Mouse (Mus musculus): ENCODE data around the gene Olfr307. TPM values are rescaled to one million over a fixed set of nuclear protein-coding genes. Genes with fewer than 3 reads are reported as not detected.
"Not testable (repeated sequence)": the region's sequence is repeated elsewhere in the genome, so short reads cannot be mapped to it uniquely, and the experiment has no call there.

Gene Olfr307
- not detected for total RNA-seq (2021)
- long read RNA-seq, experiment 1 = 0 reads
- long read RNA-seq, experiment 2 = 0 reads

DNA sequence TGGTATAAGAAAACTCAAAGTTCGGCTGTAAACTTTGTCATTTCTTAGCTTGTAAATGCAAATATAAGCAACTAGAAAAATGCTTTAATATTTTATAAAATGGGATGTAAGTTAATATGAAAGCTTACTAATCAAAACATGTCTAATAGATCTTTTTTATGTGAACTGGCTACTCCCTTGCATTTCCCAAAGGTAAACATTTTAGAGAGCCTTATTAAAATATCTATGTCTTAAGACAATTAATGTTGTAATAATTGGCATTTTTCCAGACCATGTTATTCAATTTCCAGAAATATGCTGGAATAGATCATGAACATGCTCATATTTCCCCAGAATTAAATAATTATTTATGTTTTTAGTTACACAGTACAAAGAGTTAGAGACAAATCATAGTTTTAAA lies at the start of gene Olfr307:
TSS of gene Olfr307 (minus strand) at position 101 of the 400 bp plus-strand sequence.
- Histone ChIP-seq H3K4me3 (no peak within 1 kb of the TSS), H3K27ac (no peak within 1 kb of the TSS)
- DNase-seq (ENCODE audit: low spot score in 2 of 2) = no peak
- no peak for TF ChIP-seq CTCF (conservative IDR thresholded peaks at IDR 0.05)

- no peak for DNase-seq (ENCODE audit: low spot score in 2 of 2)
- no peak within 1 kb of the TSS for H3K4me3 ChIP-seq
- TF ChIP-seq CTCF (conservative IDR thresholded peaks at IDR 0.05) = no peak
- no peak within 1 kb of the TSS for H3K27ac ChIP-seq
These were observed 49.2 kb upstream of the Olfr307 start, which contains the start of gene Olfr304 for GRCm38 (mm10) chr7:86386558-86386957. Olfr304 (minus strand) TSS chr7:86386658.

DNA sequence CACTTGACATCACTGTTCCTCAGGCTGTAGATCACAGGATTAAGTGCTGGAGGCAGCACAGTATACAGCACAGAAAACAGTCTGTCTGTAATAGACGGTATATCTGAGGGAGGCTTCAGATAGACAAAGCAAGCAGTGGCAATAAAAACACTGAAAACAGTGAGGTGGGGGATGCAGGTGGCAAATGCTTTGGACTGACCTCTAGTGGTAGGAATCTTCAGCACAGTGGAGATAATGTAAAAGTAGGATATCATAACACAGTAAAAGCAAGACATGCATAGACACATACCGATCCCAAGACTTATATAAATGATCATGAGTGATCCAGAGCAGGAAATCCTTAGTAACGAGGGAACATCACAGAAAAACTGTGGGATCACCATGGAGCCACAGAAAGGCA lies 48.4 kb upstream of the Olfr307 start:
- TF ChIP-seq CTCF (conservative IDR thresholded peaks at IDR 0.05) = peak; percentile 63
- no peak for DNase-seq (ENCODE audit: low spot score in 2 of 2)
- Histone ChIP-seq H3K27ac (no peak overlapping the region), H3K4me3 (no peak overlapping the region)

- no peak for DNase-seq (ENCODE audit: low spot score in 2 of 2)
- Histone ChIP-seq H3K27ac (peak within 1 kb of the TSS; percentile 23; the same call in 1 of the 2 replicates), H3K4me3 (no peak within 1 kb of the TSS)
- no peak for TF ChIP-seq CTCF (conservative IDR thresholded peaks at IDR 0.05)
These were observed 29.4 kb upstream of the Olfr307 start, which contains the start of gene Olfr305 for GRCm38 (mm10) chr7:86366828-86367227. Olfr305 (minus strand) TSS chr7:86366928.

DNA sequence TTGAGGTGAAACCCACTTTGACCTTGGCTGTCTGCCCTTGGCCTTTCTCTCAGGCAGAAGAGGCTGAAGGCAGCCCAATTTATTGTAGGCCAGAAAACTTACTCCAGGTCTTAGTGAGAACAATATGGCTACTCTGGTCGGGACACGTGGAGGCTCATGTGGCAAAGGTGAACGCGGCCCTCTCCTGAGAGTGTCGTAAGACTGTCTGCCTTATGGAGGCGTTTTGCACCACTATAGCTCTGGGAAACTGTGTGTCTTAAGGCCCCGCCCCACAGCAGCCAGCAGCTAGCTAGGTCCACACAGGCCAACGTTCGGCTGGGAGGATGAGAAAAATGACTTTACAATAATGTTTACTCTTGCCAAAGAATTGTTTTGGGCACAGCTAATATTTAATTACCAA lies 8.9 kb upstream of the Olfr307 start:
- H3K27ac ChIP-seq; DNase-seq (ENCODE audit: low spot score in 2 of 2); H3K4me3 ChIP-seq: not testable (repeated sequence)

GRCm38 (mm10) chr7:86344253-86344652 lies 6.9 kb upstream of the Olfr307 start:
- Histone ChIP-seq H3K4me3 (no peak overlapping the region), H3K27ac (no peak overlapping the region)
- no peak for DNase-seq (ENCODE audit: low spot score in 2 of 2)
- no peak for TF ChIP-seq CTCF (conservative IDR thresholded peaks at IDR 0.05)

DNA sequence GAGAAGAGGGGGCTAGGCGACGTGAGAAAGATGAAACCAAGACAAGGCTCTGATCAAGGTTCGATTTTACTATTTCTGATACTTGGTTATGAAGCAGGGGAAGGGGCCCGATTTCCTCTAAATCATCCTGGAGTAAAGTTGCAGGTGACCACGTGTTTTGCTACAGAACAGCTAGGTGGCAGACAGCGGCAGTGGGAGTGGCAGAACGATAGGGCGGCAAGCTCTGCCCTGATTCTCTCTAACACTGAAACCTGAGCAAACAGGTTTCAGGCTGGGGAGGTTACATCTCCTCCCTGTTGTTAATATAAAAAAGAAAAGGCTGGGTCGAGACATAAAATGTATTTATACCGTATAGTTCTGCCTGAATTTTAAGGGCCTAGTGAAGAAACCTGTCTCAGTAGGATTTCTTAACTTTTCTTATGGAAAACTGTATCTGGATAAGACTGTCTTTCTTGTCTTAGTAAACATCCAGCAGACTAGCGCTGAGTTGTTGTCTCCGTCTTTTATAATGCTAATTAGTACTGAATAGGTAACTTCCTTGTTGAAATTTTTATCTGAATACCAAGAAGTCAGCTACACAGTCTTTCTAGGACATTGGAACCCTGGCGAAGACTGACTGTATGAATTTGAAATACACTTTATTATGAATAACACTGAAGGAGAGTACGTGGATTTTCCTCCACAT lies 5.6 kb upstream of the Olfr307 start:
- H3K4me3 ChIP-seq = no peak overlapping the region

DNA sequence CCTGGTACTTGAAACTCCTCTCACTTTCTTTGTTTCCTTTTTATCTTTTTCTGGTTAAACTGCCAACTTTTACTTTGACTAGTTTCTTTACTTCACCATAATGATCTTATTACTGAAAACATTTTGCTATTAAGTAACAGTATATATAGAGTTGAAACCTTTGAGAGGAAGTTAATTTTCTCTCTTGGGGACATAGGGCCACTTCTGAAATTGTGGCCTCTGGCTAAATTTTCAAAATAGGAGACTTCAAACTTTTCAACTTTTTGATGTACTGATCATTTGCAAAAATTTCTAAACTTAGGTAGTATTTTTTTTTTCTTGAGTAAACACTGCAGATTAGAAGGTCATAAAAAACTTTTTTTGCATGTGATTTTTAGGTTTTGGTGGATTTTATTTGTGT lies 11.9 kb downstream of the Olfr307 start, which contains the start of gene Olfr308:
TSS of gene Olfr308 (minus strand) at position 101 of the 400 bp plus-strand sequence.
- no peak for TF ChIP-seq CTCF (conservative IDR thresholded peaks at IDR 0.05)
- Histone ChIP-seq H3K4me3 (no peak within 1 kb of the TSS), H3K27ac (no peak within 1 kb of the TSS)
- DNase-seq (ENCODE audit: low spot score in 2 of 2) = no peak

More for the DNA sequence above, 5.6 kb upstream of the Olfr307 start:
- DNase-seq (ENCODE audit: low spot score in 2 of 2) = no peak
- TF ChIP-seq CTCF (conservative IDR thresholded peaks at IDR 0.05) = no peak
- no peak overlapping the region for H3K27ac ChIP-seq

DNA sequence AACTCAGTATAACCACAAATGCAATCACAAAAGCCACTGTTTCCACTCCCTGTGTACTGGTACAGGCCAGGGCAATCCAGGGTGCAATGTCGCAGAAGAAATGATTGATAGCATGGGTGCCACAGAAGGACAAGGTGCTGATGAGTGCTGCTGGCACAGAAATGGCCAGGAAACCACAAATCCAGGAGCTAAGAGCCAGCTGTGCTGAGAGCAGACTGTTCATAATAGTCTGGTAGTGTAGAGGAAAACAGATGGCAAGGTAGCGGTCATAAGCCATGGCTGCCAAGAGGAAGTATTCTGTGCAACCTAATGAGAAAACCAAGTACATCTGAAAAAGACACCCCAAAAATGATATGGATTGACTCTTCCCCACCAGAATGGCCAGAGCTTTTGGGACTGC lies 16.1 kb downstream of the Olfr307 start:
- Histone ChIP-seq H3K4me3 (no peak overlapping the region), H3K27ac (no peak overlapping the region)
- no peak for DNase-seq (ENCODE audit: low spot score in 2 of 2)
- no peak for TF ChIP-seq CTCF (conservative IDR thresholded peaks at IDR 0.05)

- DNase-seq (ENCODE audit: low spot score in 2 of 2) = no peak
- no peak for TF ChIP-seq CTCF (conservative IDR thresholded peaks at IDR 0.05)
- Histone ChIP-seq H3K4me3 (no peak within 1 kb of the TSS), H3K27ac (no peak within 1 kb of the TSS)
These were observed 23.8 kb downstream of the Olfr307 start, which contains the start of gene Olfr309 for GRCm38 (mm10) chr7:86313608-86314007. Olfr309 (minus strand) TSS chr7:86313708.

Small RNA genes within 50 kb of the gene (microRNA-seq; reads per million reads assigned to microRNA genes)
- 0 reads per million in 2 experiments for gene Gm23192

Other genes starting within 250 kb of the Olfr307 start
- gene Vmn2r75, start 165.8 kb downstream of the Olfr307 start, total RNA-seq (2021) = not detected
- not detected for gene Vmn2r76, start 91.3 kb downstream of the Olfr307 start, total RNA-seq (2021)
- not detected for gene Olfr310, start 60.4 kb downstream of the Olfr307 start, total RNA-seq (2021)
- not detected for gene Olfr309, start 23.9 kb downstream of the Olfr307 start, total RNA-seq (2021)
- gene Olfr308, start 12.0 kb downstream of the Olfr307 start, total RNA-seq (2021) = not detected
- gene Olfr305, start 29.3 kb upstream of the Olfr307 start, total RNA-seq (2021) = not detected
- not detected for gene Olfr304, start 49.1 kb upstream of the Olfr307 start, total RNA-seq (2021)
- not detected for gene Olfr303, start 60.2 kb upstream of the Olfr307 start, total RNA-seq (2021)
- gene Olfr301, start 66.3 kb upstream of the Olfr307 start, total RNA-seq (2021) = not detected
- not detected for gene Olfr299, start 122.3 kb upstream of the Olfr307 start, total RNA-seq (2021)
- gene Olfr298, start 154.9 kb upstream of the Olfr307 start, total RNA-seq (2021) = not detected
- gene Olfr297, start 182.4 kb upstream of the Olfr307 start, total RNA-seq (2021) = not detected
- not detected for gene Olfr295, start 246.3 kb upstream of the Olfr307 start, total RNA-seq (2021)

Data from layer of hippocampus, adult 2 months (tissue).